Mouse (Mus musculus): Measurements from ENCODE around the gene Sema3e. TPM values are rescaled to one million over a fixed set of nuclear protein-coding genes. Genes with fewer than 3 reads are reported as not detected.

Sema3e gene
- total RNA-seq, 1 experiment: 24.6 TPM

GRCm38 (mm10) chr5:14043983-14044382, 18.9 kb downstream of the Sema3e start:
- TF ChIP-seq HCFC1 (IDR thresholded peaks at IDR 0.05; ENCODE audit: borderline replicate concordance, insufficient read depth, low read length): no peak
- no peak for TF ChIP-seq MAFK (IDR thresholded peaks at IDR 0.05; ENCODE audit: insufficient read depth, low read depth, low read length)
- TF ChIP-seq CHD2 (IDR thresholded peaks at IDR 0.05; ENCODE audit: low read depth, low read length): no peak
- TF ChIP-seq ZC3H11A (IDR thresholded peaks at IDR 0.05; ENCODE audit: borderline replicate concordance, low read depth, low read length): no peak
- TF ChIP-seq ZNF384 (IDR thresholded peaks at IDR 0.05; ENCODE audit: low read depth, low read length): no peak
- H3K9ac ChIP-seq (ENCODE audit: insufficient read depth, low read depth, low read length, poor library complexity, severe bottlenecking): no peak overlapping the region
- no peaks in the 10 kb centered on the region for H3K36me3 ChIP-seq (ENCODE audit: control insufficient read depth, insufficient read depth, low read length, poor library complexity, severe bottlenecking)
- H3K27ac ChIP-seq (ENCODE audit: insufficient read depth, low read depth, low read length, poor library complexity, severe bottlenecking): no peak overlapping the region
- in situ Hi-C loops (cut with MboI; ENCODE audit: low sequenced_read_pairs in 2 of 2, unreplicated experiment in 2 of 2): no loop called here
- DNase-seq (ENCODE audit: low read depth, low spot score): no peak
- no peak overlapping the region for H3K4me3 ChIP-seq (ENCODE audit: insufficient read depth in 1 of 2, low read depth in 1 of 2, low read length in 2 of 2, poor library complexity in 1 of 2, severe bottlenecking in 1 of 2)
- H3K9me3 ChIP-seq (ENCODE audit: control insufficient read depth, insufficient read depth, low read depth, low read length): no peaks in the 10 kb centered on the region
- H3K4me1 ChIP-seq (ENCODE audit: control insufficient read depth in 2 of 2, insufficient read depth in 2 of 2, low read length in 2 of 2, poor library complexity in 1 of 2): peaks cover 2 to 3% of the 10 kb centered on the region in 2 experiments; a peak in 3 of 4 replicates

DNA sequence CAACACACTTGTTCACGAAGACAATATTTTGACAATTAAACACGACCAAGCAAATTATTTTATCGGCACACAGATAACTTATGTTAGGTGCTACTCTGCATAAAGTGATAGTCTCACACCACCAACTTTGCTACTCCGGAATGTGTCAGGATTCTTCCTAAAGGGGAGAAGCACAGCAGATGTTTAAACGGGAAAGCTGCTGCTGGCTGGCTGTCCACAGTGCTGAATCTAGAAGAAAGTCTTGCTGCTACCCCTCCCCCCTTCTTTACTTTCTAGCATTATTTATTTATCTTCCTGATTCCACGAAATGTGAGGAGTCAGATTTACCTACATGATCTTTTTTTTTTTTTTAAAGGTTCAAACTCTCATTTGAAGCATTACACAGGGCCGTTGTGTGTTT, 23.6 kb downstream of the Sema3e start:
- H3K36me3 ChIP-seq (ENCODE audit: control insufficient read depth, insufficient read depth, low read length, poor library complexity, severe bottlenecking): no peaks in the 10 kb centered on the region
- DNase-seq (ENCODE audit: low read depth, low spot score): no peak
- TF ChIP-seq HCFC1 (IDR thresholded peaks at IDR 0.05; ENCODE audit: borderline replicate concordance, insufficient read depth, low read length): no peak
- no peak for TF ChIP-seq MAFK (IDR thresholded peaks at IDR 0.05; ENCODE audit: insufficient read depth, low read depth, low read length)
- TF ChIP-seq ZNF384 (IDR thresholded peaks at IDR 0.05; ENCODE audit: low read depth, low read length): no peak
- no peak for TF ChIP-seq ZC3H11A (IDR thresholded peaks at IDR 0.05; ENCODE audit: borderline replicate concordance, low read depth, low read length)
- TF ChIP-seq CHD2 (IDR thresholded peaks at IDR 0.05; ENCODE audit: low read depth, low read length): no peak
- H3K9ac ChIP-seq (ENCODE audit: insufficient read depth, low read depth, low read length, poor library complexity, severe bottlenecking): no peak overlapping the region
- in situ Hi-C loops (cut with MboI; ENCODE audit: low sequenced_read_pairs in 2 of 2, unreplicated experiment in 2 of 2): no loop called here
- H3K9me3 ChIP-seq (ENCODE audit: control insufficient read depth, insufficient read depth, low read depth, low read length): no peaks in the 10 kb centered on the region
- no peak overlapping the region for H3K4me3 ChIP-seq (ENCODE audit: insufficient read depth in 1 of 2, low read depth in 1 of 2, low read length in 2 of 2, poor library complexity in 1 of 2, severe bottlenecking in 1 of 2)
- no peak overlapping the region for H3K27ac ChIP-seq (ENCODE audit: insufficient read depth, low read depth, low read length, poor library complexity, severe bottlenecking)
- H3K4me1 ChIP-seq (ENCODE audit: control insufficient read depth in 2 of 2, insufficient read depth in 2 of 2, low read length in 2 of 2, poor library complexity in 1 of 2): no peaks in the 10 kb centered on the region

- Histone ChIP-seq H3K4me3 (ENCODE audit: insufficient read depth in 1 of 2, low read depth in 1 of 2, low read length in 2 of 2, poor library complexity in 1 of 2, severe bottlenecking in 1 of 2) (no peak overlapping the region), H3K9ac (ENCODE audit: insufficient read depth, low read depth, low read length, poor library complexity, severe bottlenecking) (no peak overlapping the region), H3K27ac (ENCODE audit: insufficient read depth, low read depth, low read length, poor library complexity, severe bottlenecking) (no peak overlapping the region), H3K36me3 (ENCODE audit: control insufficient read depth, insufficient read depth, low read length, poor library complexity, severe bottlenecking) (no peaks in the 10 kb centered on the region), H3K4me1 (ENCODE audit: control insufficient read depth in 2 of 2, insufficient read depth in 2 of 2, low read length in 2 of 2, poor library complexity in 1 of 2) (no peaks in the 10 kb centered on the region), H3K9me3 (ENCODE audit: control insufficient read depth, insufficient read depth, low read depth, low read length) (no peaks in the 10 kb centered on the region)
- in situ Hi-C loops (cut with MboI; ENCODE audit: low sequenced_read_pairs in 2 of 2, unreplicated experiment in 2 of 2): no loop called here
- DNase-seq (ENCODE audit: low read depth, low spot score): no peak
- no peak for TF ChIP-seq CHD2 (IDR thresholded peaks at IDR 0.05; ENCODE audit: low read depth, low read length)
- no peak for TF ChIP-seq HCFC1 (IDR thresholded peaks at IDR 0.05; ENCODE audit: borderline replicate concordance, insufficient read depth, low read length)
- no peak for TF ChIP-seq ZNF384 (IDR thresholded peaks at IDR 0.05; ENCODE audit: low read depth, low read length)
- TF ChIP-seq ZC3H11A (IDR thresholded peaks at IDR 0.05; ENCODE audit: borderline replicate concordance, low read depth, low read length): no peak
- TF ChIP-seq MAFK (IDR thresholded peaks at IDR 0.05; ENCODE audit: insufficient read depth, low read depth, low read length): no peak
Measured at GRCm38 (mm10) chr5:14054472-14054871, 29.4 kb downstream of the Sema3e start.

DNA sequence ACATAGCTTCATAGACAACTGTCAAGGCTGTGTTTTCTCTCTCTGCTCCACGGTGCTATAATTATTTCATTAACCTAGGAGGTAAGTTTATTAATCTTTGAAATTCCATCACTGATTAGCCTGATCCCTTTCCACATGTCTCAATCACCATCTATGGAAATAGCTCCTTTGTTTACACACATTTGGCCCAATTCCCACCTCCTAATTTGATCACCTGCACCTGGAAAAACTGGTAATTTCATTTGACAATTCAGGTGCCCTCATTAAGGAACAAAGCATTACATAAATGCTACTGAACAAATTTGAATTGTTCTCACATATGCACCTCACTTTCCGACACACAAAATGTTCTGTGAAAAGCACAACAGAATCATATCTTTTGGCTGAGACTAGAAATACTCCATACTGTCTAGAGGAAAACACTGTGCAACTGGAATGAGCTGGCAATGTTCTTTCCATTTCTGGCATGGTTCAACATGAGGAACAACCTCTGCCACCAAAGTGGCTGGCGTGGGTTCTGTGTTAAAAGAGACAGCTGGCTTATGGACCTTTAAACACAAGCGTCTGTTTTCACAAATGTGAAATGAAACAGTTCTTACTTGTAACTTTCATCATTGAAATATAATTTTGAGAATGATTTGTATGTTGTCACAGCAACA, 34.9 kb downstream of the Sema3e start:
- Histone ChIP-seq H3K27ac (ENCODE audit: insufficient read depth, low read depth, low read length, poor library complexity, severe bottlenecking) (no peak overlapping the region), H3K36me3 (ENCODE audit: control insufficient read depth, insufficient read depth, low read length, poor library complexity, severe bottlenecking) (no peaks in the 10 kb centered on the region), H3K4me3 (ENCODE audit: insufficient read depth in 1 of 2, low read depth in 1 of 2, low read length in 2 of 2, poor library complexity in 1 of 2, severe bottlenecking in 1 of 2) (no peak overlapping the region), H3K9ac (ENCODE audit: insufficient read depth, low read depth, low read length, poor library complexity, severe bottlenecking) (no peak overlapping the region), H3K4me1 (ENCODE audit: control insufficient read depth in 2 of 2, insufficient read depth in 2 of 2, low read length in 2 of 2, poor library complexity in 1 of 2) (no peaks in the 10 kb centered on the region), H3K9me3 (ENCODE audit: control insufficient read depth, insufficient read depth, low read depth, low read length) (no peaks in the 10 kb centered on the region)
- TF ChIP-seq ZNF384 (IDR thresholded peaks at IDR 0.05; ENCODE audit: low read depth, low read length) (no peak), ZC3H11A (IDR thresholded peaks at IDR 0.05; ENCODE audit: borderline replicate concordance, low read depth, low read length) (no peak), MAFK (IDR thresholded peaks at IDR 0.05; ENCODE audit: insufficient read depth, low read depth, low read length) (no peak), CHD2 (IDR thresholded peaks at IDR 0.05; ENCODE audit: low read depth, low read length) (no peak), HCFC1 (IDR thresholded peaks at IDR 0.05; ENCODE audit: borderline replicate concordance, insufficient read depth, low read length) (no peak)
- DNase-seq (ENCODE audit: low read depth, low spot score): no peak
- in situ Hi-C loops (cut with MboI; ENCODE audit: low sequenced_read_pairs in 2 of 2, unreplicated experiment in 2 of 2): no loop called here
